Mouse (Mus musculus) midbrain, embryonic 13.5 days (tissue): ENCODE measurements at regions not wholly inside any gene's neighbourhood (a gene's known extent, or its start where the extent isn't known, plus 50 kb on each side); places are given as distances from the start of the nearest gene placed in this dataset.

Source experiments
- ATAC-seq: fragments of 200-750 bp; cut with Nextera tagmentation; 2 replicates; pipeline ENCODE4 v1.8.0; 2017; ENCODE audit warnings: mild to moderate bottlenecking, moderate TSS enrichment, moderate library complexity
- H3K27ac ChIP-seq: fragments of 300-500 bp; sonication (generic); 2 replicates; pipeline ENCODE4 v1.5.1; 2015; ENCODE audit warnings: inconsistent platforms, mild to moderate bottlenecking, moderate library complexity
- H3K27me3 ChIP-seq: fragments of 300-500 bp; sonication (generic); 2 replicates; pipeline ENCODE4 v1.6.1; 2015; ENCODE audit warnings: mild to moderate bottlenecking, inconsistent platforms
- H3K36me3 ChIP-seq: fragments of 300-500 bp; sonication (generic); 2 replicates; pipeline ENCODE4 v1.6.1; 2015; ENCODE audit warnings: mild to moderate bottlenecking, inconsistent platforms
- H3K4me1 ChIP-seq: fragments of 300-500 bp; sonication (generic); replicated peaks from 2 replicates; pipeline ENCODE4 v1.6.1; 2015; ENCODE audit warnings: inconsistent platforms
- H3K4me2 ChIP-seq: fragments of 300-500 bp; sonication (generic); replicated peaks from 2 replicates; pipeline ENCODE4 v1.6.1; 2015; ENCODE audit warnings: moderate library complexity, mild to moderate bottlenecking, inconsistent platforms
- H3K4me3 ChIP-seq: fragments of 300-500 bp; sonication (generic); replicated peaks from 2 replicates; pipeline ENCODE4 v1.5.1; 2015; ENCODE audit warnings: mild to moderate bottlenecking, inconsistent platforms
- H3K9ac ChIP-seq: fragments of 300-500 bp; sonication (generic); replicated peaks from 2 replicates; pipeline ENCODE4 v1.6.1; 2015; ENCODE audit warnings: mild to moderate bottlenecking, inconsistent platforms
- H3K9me3 ChIP-seq: fragments of 300-500 bp; sonication (generic); 2 replicates; pipeline ENCODE4 v1.6.1; 2016; ENCODE audit warnings: mild to moderate bottlenecking, inconsistent platforms
- WGBS: fragments of 180-500 bp; shearing (Covaris S2); methylation state at CpG from one replicate; pipeline ENCODE4 v1.1.7; 2015; 5-methylcytosine and 5-hydroxymethylcytosine counted together

GRCm38 (mm10) chr15:62209296-62209695 lies 1286.5 kb upstream of the A1bg start:
- 90% methylated on average over 3 of the region's 3 CpGs for WGBS

GRCm38 (mm10) chr15:62206502-62206902 lies 1283.7 kb upstream of the A1bg start:
- H3K9me3 ChIP-seq: no peaks in the 10 kb centered on the region
- H3K4me2 ChIP-seq: no peak overlapping the region
- WGBS: 84% methylated on average over 4 of the region's 4 CpGs
- H3K36me3 ChIP-seq: no peaks in the 10 kb centered on the region
- H3K27me3 ChIP-seq: no peaks in the 10 kb centered on the region
- no peak overlapping the region for H3K4me3 ChIP-seq
- no peak overlapping the region for H3K27ac ChIP-seq
- H3K4me1 ChIP-seq: no peaks in the 10 kb centered on the region
- no peak overlapping the region for H3K9ac ChIP-seq
- no peak for ATAC-seq

More at GRCm38 (mm10) chr15:62209296-62209695, 1286.5 kb upstream of the A1bg start:
- Histone ChIP-seq H3K9ac (no peak overlapping the region), H3K9me3 (no peaks in the 10 kb centered on the region), H3K4me3 (no peak overlapping the region), H3K4me1 (no peaks in the 10 kb centered on the region), H3K27me3 (no peaks in the 10 kb centered on the region), H3K4me2 (no peak overlapping the region), H3K27ac (no peak overlapping the region), H3K36me3 (no peaks in the 10 kb centered on the region)
- no peak for ATAC-seq

- 80% methylated on average over 18 of the region's 18 CpGs for WGBS
- Histone ChIP-seq H3K4me3 (no peak overlapping the region), H3K27me3 (no peaks in the 10 kb centered on the region), H3K36me3 (no peaks in the 10 kb centered on the region), H3K4me2 (no peak overlapping the region), H3K27ac (no peak overlapping the region), H3K9me3 (no peaks in the 10 kb centered on the region), H3K9ac (no peak overlapping the region), H3K4me1 (no peaks in the 10 kb centered on the region)
- ATAC-seq: no peak
Observed at GRCm38 (mm10) chr15:62203951-62204905, 1281.4 kb upstream of the A1bg start.

GRCm38 (mm10) chr15:62202781-62203375 lies 1280.1 kb upstream of the A1bg start:
- 88% methylated on average over 10 of the region's 10 CpGs for WGBS
- H3K27ac ChIP-seq: no peak overlapping the region
- H3K27me3 ChIP-seq: no peaks in the 10 kb centered on the region
- H3K4me2 ChIP-seq: no peak overlapping the region
- no peak for ATAC-seq
- H3K4me1 ChIP-seq: no peaks in the 10 kb centered on the region
- H3K4me3 ChIP-seq: no peak overlapping the region
- H3K36me3 ChIP-seq: no peaks in the 10 kb centered on the region
- H3K9me3 ChIP-seq: no peaks in the 10 kb centered on the region
- no peak overlapping the region for H3K9ac ChIP-seq

GRCm38 (mm10) chr15:62198721-62199120 lies 1275.9 kb upstream of the A1bg start:
- H3K27me3 ChIP-seq: no peaks in the 10 kb centered on the region
- H3K9me3 ChIP-seq: no peaks in the 10 kb centered on the region
- H3K36me3 ChIP-seq: no peaks in the 10 kb centered on the region
- H3K4me3 ChIP-seq: no peak overlapping the region
- 93% methylated on average over 6 of the region's 6 CpGs for WGBS
- no peak for ATAC-seq
- H3K9ac ChIP-seq: no peak overlapping the region
- no peaks in the 10 kb centered on the region for H3K4me1 ChIP-seq
- H3K27ac ChIP-seq: no peak overlapping the region
- H3K4me2 ChIP-seq: no peak overlapping the region

- Histone ChIP-seq H3K4me3 (no peak overlapping the region), H3K9ac (no peak overlapping the region), H3K9me3 (no peaks in the 10 kb centered on the region), H3K27ac (no peak overlapping the region), H3K4me2 (no peak overlapping the region), H3K4me1 (no peaks in the 10 kb centered on the region), H3K27me3 (no peaks in the 10 kb centered on the region), H3K36me3 (no peaks in the 10 kb centered on the region)
- whole genome bisulfite sequencing: 93% methylated on average over 4 of the region's 4 CpGs
- no peak for ATAC-seq
Observed at GRCm38 (mm10) chr15:62198194-62198593, 1275.4 kb upstream of the A1bg start.

GRCm38 (mm10) chr15:62195440-62195839 lies 1272.6 kb upstream of the A1bg start:
- no peak overlapping the region for H3K4me3 ChIP-seq
- H3K36me3 ChIP-seq: no peaks in the 10 kb centered on the region
- WGBS: 72% methylated on average over 5 of the region's 5 CpGs
- ATAC-seq: no peak
- H3K4me2 ChIP-seq: no peak overlapping the region
- no peaks in the 10 kb centered on the region for H3K27me3 ChIP-seq
- H3K9me3 ChIP-seq: no peaks in the 10 kb centered on the region
- H3K4me1 ChIP-seq: no peaks in the 10 kb centered on the region
- no peak overlapping the region for H3K9ac ChIP-seq
- H3K27ac ChIP-seq: no peak overlapping the region

- Histone ChIP-seq H3K4me2 (no peak overlapping the region), H3K9ac (no peak overlapping the region), H3K27me3 (no peaks in the 10 kb centered on the region), H3K4me3 (no peak overlapping the region), H3K27ac (no peak overlapping the region), H3K4me1 (no peaks in the 10 kb centered on the region), H3K36me3 (no peaks in the 10 kb centered on the region), H3K9me3 (no peaks in the 10 kb centered on the region)
- WGBS: 88% methylated on average over 1 of the region's 1 CpGs
- no peak for ATAC-seq
Observed at GRCm38 (mm10) chr15:62192706-62193105, 1269.9 kb upstream of the A1bg start.

GRCm38 (mm10) chr15:62191641-62192040 lies 1268.8 kb upstream of the A1bg start:
- no peak overlapping the region for H3K4me3 ChIP-seq
- no peaks in the 10 kb centered on the region for H3K36me3 ChIP-seq
- no peaks in the 10 kb centered on the region for H3K27me3 ChIP-seq
- no peak for ATAC-seq
- WGBS: 89% methylated on average over 1 of the region's 1 CpGs
- H3K9me3 ChIP-seq: no peaks in the 10 kb centered on the region
- H3K27ac ChIP-seq: no peak overlapping the region
- H3K4me2 ChIP-seq: no peak overlapping the region
- H3K4me1 ChIP-seq: no peaks in the 10 kb centered on the region
- H3K9ac ChIP-seq: no peak overlapping the region

GRCm38 (mm10) chr15:62190977-62191614 lies 1268.3 kb upstream of the A1bg start:
- Histone ChIP-seq H3K9ac (no peak overlapping the region), H3K4me2 (no peak overlapping the region), H3K4me1 (no peaks in the 10 kb centered on the region), H3K4me3 (no peak overlapping the region), H3K36me3 (no peaks in the 10 kb centered on the region), H3K27ac (no peak overlapping the region), H3K9me3 (no peaks in the 10 kb centered on the region), H3K27me3 (no peaks in the 10 kb centered on the region)
- ATAC-seq: no peak
- WGBS: 93% methylated on average over 5 of the region's 5 CpGs

GRCm38 (mm10) chr15:62190224-62190910 lies 1267.6 kb upstream of the A1bg start:
- WGBS: 83% methylated on average over 5 of the region's 5 CpGs
- no peak for ATAC-seq
- H3K4me3 ChIP-seq: no peak overlapping the region
- H3K27ac ChIP-seq: no peak overlapping the region
- no peaks in the 10 kb centered on the region for H3K9me3 ChIP-seq
- no peak overlapping the region for H3K9ac ChIP-seq
- H3K4me1 ChIP-seq: no peaks in the 10 kb centered on the region
- no peak overlapping the region for H3K4me2 ChIP-seq
- H3K27me3 ChIP-seq: no peaks in the 10 kb centered on the region
- H3K36me3 ChIP-seq: no peaks in the 10 kb centered on the region
